In genomic region chr16:87931358-87931757, GRCm38 (mm10) we compare ENCODE assay signal across 19 mouse cellular contexts.
"Had no signal": no experiment of that assay in that cellular context is flagged by ENCODE, and none has a peak within 500 bp of the region (broad histone marks: within the 10 kb centered on the region; RNA-seq: fewer than 3 reads in every experiment).

No protein-coding gene starts in this region.

- H3K4me3 ChIP-seq: midbrain, embryonic 10.5 days; midbrain, embryonic 13.5 days; myocyte; neural tube, embryonic 13.5 days; neural tube, embryonic 15.5 days had no signal

- H3K9me3 ChIP-seq: midbrain, embryonic 10.5 days; midbrain, embryonic 13.5 days; neural tube, embryonic 13.5 days; neural tube, embryonic 15.5 days had no signal

- H3K9ac ChIP-seq: liver, embryonic 14.5 days; lung, embryonic 14.5 days; midbrain, embryonic 13.5 days; neural tube, embryonic 13.5 days; neural tube, embryonic 15.5 days had no signal

- H3K27me3 ChIP-seq: midbrain, embryonic 13.5 days; neural tube, embryonic 13.5 days; neural tube, embryonic 15.5 days had no signal

- H3K36me3 ChIP-seq: midbrain, embryonic 10.5 days; midbrain, embryonic 13.5 days; neural tube, embryonic 13.5 days; neural tube, embryonic 15.5 days had no signal

- H3K27ac ChIP-seq: liver, embryonic 14.5 days; midbrain, embryonic 10.5 days; midbrain, embryonic 13.5 days; neural tube, embryonic 13.5 days; neural tube, embryonic 15.5 days had no signal

- H3K4me1 ChIP-seq: midbrain, embryonic 10.5 days; midbrain, embryonic 13.5 days; neural tube, embryonic 13.5 days; neural tube, embryonic 15.5 days had no signal

- H3K4me2 ChIP-seq: lung, embryonic 14.5 days; midbrain, embryonic 13.5 days; neural tube, embryonic 13.5 days; neural tube, embryonic 15.5 days had no signal

- ATAC-seq: midbrain, embryonic 13.5 days; midbrain, embryonic 16.5 days had no signal

- DNase-seq: lung, adult 18-20 months; lung, embryonic 14.5 days; lung, postnatal 10 days; lung, postnatal 4 days; retina, postnatal 1 day; right cerebral cortex, adult 18-20 months; right cerebral cortex, postnatal 25 days; right cerebral cortex, postnatal 4 days; spleen, adult 18-20 months; thymus, adult 18-20 months; thymus, postnatal 14 days; thymus, postnatal 36 days had no signal
